Mouse (Mus musculus): ENCODE data around the gene Tbc1d9.

DNA sequence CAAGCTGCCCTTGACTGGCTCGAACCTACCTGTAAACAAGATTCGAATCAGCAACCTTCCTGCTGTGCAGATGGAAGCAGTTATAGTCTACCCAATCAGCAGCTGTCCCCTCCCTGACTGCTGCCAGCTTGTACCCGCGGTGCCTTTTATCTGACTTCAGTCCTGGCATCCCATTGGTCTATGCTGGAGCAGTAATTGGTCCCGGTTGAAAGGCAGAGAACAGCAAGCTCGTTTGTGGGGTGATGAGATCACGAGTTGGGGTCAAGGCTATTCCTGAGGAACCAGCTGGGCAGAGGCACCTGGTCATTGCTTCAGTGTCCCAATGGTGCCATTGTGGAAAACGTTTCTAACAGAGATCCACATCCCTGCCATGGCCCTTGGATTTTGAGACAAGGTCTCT is 34.6 kb downstream of the Tbc1d9 start:
- TF ChIP-seq CTCF (IDR thresholded peaks at IDR 0.05; ENCODE audit: low read depth), result no peak
- no peak for TF ChIP-seq EP300 (IDR thresholded peaks at IDR 0.05; ENCODE audit: low read depth)

Measured in heart, postnatal 0 days (tissue).